Mouse (Mus musculus): ENCODE data around the gene Gm20661.
A peak's percentile ranks its signal among the peaks of the same experiment; 100 is the strongest.

Gene Gm20661

GRCm38 (mm10) chr9:107982681-107983346, at the start of gene Gm20661:
Gene Gm20661, plus strand, starts transcription at chr9:107983058.
- DNase-seq (ENCODE audit: inconsistent age in 2 of 2, low spot score in 1 of 2) = peak; percentile 68 to 75

DNA sequence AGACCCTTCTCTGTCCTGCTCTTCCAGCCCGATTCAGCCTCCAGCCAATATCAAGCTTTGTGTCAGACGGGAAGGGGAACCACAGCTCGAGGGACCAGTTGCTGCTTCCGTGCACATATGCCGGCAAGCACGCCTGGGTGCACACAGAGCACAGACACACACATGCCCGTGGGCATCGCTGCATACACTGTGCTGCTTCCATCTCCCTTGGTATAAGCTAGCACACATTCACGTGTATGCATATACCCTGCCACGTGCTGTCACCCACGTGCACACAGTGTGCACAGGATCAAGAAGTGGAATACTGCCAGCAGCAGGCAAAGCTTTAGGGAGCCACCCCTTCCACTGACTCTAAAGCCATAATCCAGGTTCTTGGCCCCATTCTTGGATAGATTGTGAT, 48.7 kb upstream of the Gm20661 start:
- no peak for DNase-seq (ENCODE audit: inconsistent age in 2 of 2, low spot score in 1 of 2)

- DNase-seq (ENCODE audit: inconsistent age in 2 of 2, low spot score in 1 of 2) = no peak
Measured at GRCm38 (mm10) chr9:107935374-107935773, 47.5 kb upstream of the Gm20661 start, which contains the start of gene Camkv. Gene Camkv, plus strand, starts transcription at chr9:107935674.

- peak in 1 of 2 experiments; percentile 69 for DNase-seq (ENCODE audit: inconsistent age in 2 of 2, low spot score in 1 of 2)
Measured at GRCm38 (mm10) chr9:107935790-107936214, 47.1 kb upstream of the Gm20661 start.

- DNase-seq (ENCODE audit: inconsistent age in 2 of 2, low spot score in 1 of 2) = peak in 1 of 2 experiments; percentile 58
Measured at GRCm38 (mm10) chr9:107936215-107936822, 46.5 kb upstream of the Gm20661 start.

DNA sequence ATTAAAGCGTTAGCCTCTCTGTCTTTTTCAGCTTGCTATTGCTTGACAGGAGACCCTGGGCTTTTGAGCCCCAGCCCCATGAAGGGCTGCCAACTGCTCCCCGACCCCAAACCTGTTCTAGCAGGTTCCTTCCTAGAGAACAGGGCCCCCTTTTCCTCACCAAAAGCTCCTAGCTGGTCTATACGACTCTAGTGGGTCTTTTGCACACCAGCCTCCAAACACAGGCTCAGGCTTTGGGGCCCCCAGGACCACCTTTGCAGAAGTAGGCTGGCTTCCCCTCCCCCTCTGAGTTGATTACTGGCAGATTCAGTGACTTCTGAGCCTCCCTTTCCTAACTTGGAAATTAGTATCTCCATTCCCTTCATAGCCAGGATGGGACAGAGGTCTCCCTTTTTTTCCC, 46.0 kb upstream of the Gm20661 start:
- no peak for DNase-seq (ENCODE audit: inconsistent age in 2 of 2, low spot score in 1 of 2)

DNA sequence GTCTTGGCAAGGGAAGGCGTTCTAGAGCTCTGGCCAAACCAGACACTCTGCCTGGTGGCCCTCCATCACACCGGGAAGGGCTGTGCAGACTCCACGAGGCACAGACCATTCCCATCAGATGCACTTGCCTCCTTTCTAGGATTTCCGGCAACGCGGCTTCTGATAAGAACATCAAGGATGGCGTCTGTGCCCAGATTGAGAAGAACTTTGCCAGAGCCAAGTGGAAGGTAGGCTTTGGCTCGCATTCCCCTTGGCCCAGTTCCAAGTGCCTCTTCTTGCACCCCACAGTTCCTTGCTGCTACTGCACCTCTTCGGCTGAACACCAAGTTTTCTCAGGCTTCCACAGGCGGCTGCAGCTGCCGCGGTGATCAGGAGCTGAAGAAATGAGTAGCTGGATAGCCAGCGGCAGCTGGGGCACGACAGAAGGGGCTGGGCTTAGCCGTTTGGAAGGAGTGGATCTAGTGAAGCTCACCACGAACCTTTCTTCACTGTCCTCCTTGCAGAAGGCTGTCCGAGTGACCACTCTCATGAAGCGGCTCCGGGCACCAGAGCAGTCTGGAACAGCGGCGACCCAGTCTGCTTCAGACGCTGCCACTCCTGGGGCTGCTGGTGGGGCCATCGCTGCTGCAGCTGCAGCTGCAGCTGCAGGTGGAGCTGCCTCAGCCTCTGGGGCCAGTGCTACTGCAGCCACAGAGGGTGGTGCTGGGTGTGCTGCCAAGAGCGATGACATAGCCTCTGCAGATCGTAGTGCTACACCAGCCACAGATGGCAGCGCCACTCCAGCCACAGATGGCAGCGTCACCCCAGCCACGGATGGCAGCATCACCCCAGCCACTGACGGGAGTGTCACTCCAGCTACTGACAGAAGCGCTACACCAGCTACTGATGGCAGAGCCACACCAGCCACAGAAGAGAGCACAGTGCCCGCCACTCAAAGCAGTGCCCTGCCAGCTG, 35.3 kb upstream of the Gm20661 start:
- DNase-seq (ENCODE audit: inconsistent age in 2 of 2, low spot score in 1 of 2) = no peak

DNA sequence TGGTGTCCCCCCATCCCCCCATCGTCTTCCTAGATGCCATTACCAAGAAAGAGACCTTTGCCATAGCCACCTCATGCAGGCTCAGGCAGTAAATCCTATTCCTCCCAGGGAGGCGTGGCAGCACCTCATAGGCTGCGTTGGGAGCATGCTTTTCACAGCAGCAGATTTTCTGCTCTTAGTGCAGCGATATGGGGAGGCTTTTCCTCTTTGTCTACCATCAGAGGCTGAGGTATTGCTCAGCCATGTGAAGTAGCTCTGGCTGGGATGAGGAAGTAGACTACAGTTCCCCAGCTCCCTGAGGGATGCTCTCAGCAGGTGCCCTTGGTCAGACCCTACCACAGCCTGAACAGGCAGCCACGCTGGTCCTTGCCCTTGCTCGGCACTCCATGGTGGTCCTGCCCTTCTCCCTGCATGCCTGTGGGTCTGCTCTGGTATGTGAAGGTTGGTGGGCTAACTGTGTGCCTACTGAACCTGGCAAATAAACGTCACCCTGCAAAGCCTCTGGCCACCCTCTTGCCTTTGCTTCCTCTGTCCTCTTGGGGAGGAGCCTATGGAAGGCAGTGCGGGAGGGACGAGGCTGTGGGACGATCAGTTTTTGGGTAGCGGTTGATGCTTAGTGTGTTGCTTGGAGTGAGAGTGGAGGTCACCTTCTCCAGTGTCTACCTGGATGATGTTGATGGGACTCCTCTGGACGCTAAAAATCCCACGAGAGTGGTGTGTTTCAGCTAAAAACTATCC, 33.5 kb upstream of the Gm20661 start:
- DNase-seq (ENCODE audit: inconsistent age in 2 of 2, low spot score in 1 of 2) = no peak

- DNase-seq (ENCODE audit: inconsistent age in 2 of 2, low spot score in 1 of 2) = no peak
Measured at GRCm38 (mm10) chr9:107949922-107950235, 33.0 kb upstream of the Gm20661 start, which contains the start of gene Traip. Gene Traip, plus strand, starts transcription at chr9:107950136.

- peak; percentile 92 to 96 for DNase-seq (ENCODE audit: inconsistent age in 2 of 2, low spot score in 1 of 2)
Measured at GRCm38 (mm10) chr9:107950460-107951355, 32.1 kb upstream of the Gm20661 start.

- DNase-seq (ENCODE audit: inconsistent age in 2 of 2, low spot score in 1 of 2) = peak in 1 of 2 experiments; percentile 27
Measured at GRCm38 (mm10) chr9:107955613-107956289, 27.1 kb upstream of the Gm20661 start.

GRCm38 (mm10) chr9:107957141-107957540, 25.7 kb upstream of the Gm20661 start:
- DNase-seq (ENCODE audit: inconsistent age in 2 of 2, low spot score in 1 of 2) = peak in 1 of 2 experiments; percentile 31

DNA sequence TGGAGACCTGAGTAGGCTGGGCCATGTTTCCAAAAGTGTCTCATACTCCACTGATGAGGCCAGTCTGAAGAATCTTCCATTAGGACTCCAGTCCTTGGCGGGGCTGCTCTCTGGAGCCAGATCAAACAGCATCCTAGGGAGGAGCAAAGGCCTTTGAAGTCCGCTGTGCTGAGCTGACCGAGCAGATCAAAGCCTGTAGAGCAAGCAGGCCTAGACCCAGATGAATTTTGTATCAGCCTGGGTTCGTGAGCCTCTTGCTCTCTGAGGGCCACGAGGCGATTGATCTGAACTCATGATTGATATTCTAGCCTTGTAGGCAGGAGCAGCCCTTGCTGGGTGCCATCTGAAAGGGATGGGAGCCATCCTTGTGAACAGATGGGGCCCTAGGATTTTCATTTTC, 23.0 kb upstream of the Gm20661 start:
- peak; percentile 68 to 80 for DNase-seq (ENCODE audit: inconsistent age in 2 of 2, low spot score in 1 of 2)

DNA sequence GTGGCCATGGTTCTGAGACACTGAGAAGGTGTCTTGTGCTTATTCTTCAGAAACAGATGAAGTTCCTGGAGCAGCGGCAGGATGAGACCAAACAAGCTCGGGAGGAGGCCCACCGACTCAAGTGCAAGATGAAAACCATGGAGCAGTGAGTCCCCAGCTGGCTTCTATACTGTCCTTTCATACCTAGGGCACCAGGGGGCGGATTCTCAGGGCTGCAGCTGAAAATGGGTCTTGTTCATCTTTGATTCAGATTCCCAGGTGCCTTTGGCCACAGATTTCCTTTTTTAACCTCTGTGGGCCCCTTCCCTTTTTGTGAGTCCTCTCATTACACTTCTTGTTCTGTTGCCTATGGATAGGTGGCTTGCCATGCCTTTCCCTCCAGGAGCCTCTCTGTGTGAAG, 21.9 kb upstream of the Gm20661 start:
- peak in 1 of 2 experiments; percentile 34 for DNase-seq (ENCODE audit: inconsistent age in 2 of 2, low spot score in 1 of 2)

DNA sequence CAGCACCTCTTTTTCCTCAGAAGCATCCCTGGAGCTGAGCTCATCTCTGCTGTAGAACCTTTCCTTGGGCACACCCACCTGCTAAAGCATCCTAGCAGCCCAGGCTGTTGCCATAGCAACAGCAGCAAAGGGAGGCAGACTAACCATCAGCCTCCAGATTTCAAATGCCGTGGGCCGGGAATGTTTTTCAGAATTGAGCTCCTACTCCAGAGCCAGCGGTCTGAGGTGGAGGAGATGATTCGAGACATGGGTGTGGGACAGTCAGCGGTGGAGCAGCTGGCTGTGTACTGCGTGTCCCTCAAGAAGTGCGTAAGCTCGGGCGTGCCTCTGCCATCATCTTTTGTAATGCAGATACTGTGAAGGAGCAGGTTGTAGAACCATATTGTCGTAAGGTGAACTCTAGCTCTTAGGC, 21.5 kb upstream of the Gm20661 start:
- DNase-seq (ENCODE audit: inconsistent age in 2 of 2, low spot score in 1 of 2) = peak in 1 of 2 experiments; percentile 33

DNA sequence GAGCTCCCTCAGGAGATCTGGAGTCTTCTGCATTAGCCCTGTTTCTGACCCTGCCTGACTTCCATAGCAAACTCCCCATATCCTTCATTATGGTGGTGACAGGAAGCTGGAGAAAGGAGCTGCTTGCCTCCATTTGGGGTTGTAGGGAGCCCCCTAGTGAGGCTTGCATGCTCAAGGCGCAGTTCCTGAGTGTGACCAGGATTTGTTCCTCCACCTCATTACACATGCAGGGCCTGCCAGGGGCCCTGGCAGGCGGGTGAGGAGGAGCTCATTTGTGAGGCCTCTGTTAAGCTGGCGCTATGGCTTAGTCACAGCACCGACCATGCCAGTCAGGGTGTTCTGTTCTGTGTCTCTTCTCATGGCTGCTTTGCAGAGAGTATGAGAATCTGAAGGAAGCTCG, 21.0 kb upstream of the Gm20661 start:
- peak in 1 of 2 experiments; percentile 74 for DNase-seq (ENCODE audit: inconsistent age in 2 of 2, low spot score in 1 of 2)

DNA sequence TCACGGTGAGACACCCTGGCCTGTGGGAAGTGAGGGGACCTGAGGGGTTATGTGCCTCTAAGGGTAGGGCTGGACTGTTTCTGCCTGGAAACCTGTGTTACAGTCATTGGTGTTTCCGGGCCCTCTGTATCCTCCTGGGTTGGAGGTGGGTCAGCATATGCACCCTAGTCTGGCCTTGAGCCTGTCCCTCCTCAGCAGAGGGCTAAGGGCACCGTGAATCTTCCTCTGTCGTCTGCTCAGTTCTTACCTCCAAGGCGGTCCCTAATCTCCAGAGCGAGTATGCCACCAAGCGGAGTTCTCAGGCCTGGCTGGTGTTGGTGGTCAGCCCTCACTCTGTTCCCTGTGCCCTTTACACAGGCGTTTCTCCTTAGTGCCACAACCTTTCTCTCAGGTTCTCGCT, 19.9 kb upstream of the Gm20661 start:
- peak in 1 of 2 experiments; percentile 40 for DNase-seq (ENCODE audit: inconsistent age in 2 of 2, low spot score in 1 of 2)

- DNase-seq (ENCODE audit: inconsistent age in 2 of 2, low spot score in 1 of 2) = peak; percentile 84 to 94
Measured at GRCm38 (mm10) chr9:107963700-107964099, 19.2 kb upstream of the Gm20661 start.

- DNase-seq (ENCODE audit: inconsistent age in 2 of 2, low spot score in 1 of 2) = peak in 1 of 2 experiments; percentile 25
Measured at GRCm38 (mm10) chr9:107964681-107965080, 18.2 kb upstream of the Gm20661 start.
